ENCODE assay signal across 35 mouse cellular contexts in the genomic region with DNA sequence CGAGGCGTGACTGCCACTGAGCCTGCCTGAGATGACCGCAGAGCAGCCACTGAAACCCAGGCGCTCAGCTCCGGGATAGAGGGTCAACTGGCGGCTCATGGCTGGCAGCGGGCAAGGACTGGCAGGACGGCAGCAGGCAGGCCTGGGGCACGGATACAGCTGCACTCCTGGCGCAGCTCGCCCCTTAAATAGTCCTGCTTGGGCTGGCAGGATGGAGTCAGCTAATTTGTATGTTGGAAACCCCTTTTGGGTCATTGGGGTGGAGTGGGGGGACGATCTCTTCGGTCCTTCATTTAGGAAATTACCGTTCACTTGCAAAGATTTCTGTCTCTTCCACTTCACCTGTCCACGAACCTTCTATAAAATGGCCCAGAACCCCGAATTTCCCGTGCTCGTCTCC. TPM values are rescaled to one million over a fixed set of nuclear protein-coding genes. Genes with fewer than 3 reads are reported as not detected.
"Had no signal": no experiment of that assay in that cellular context is flagged by ENCODE, and none has a peak within 500 bp of the region (broad histone marks: within the 10 kb centered on the region; RNA-seq: fewer than 3 reads in every experiment).

Krt72 (minus strand) TSS at position 101 of the 400 bp plus-strand sequence.

- H3K36me3 ChIP-seq: embryonic facial prominence, embryonic 10.5 days; embryonic facial prominence, embryonic 12.5 days; embryonic facial prominence, embryonic 13.5 days; embryonic facial prominence, embryonic 15.5 days; forebrain, embryonic 10.5 days; forebrain, embryonic 12.5 days; forebrain, embryonic 15.5 days; heart, embryonic 10.5 days had no signal

- H3K4me1 ChIP-seq: embryonic facial prominence, embryonic 10.5 days; embryonic facial prominence, embryonic 12.5 days; embryonic facial prominence, embryonic 13.5 days; embryonic facial prominence, embryonic 15.5 days; heart, embryonic 10.5 days had no signal

- H3K9ac ChIP-seq: embryonic facial prominence, embryonic 12.5 days; embryonic facial prominence, embryonic 13.5 days; embryonic facial prominence, embryonic 15.5 days; forebrain, embryonic 12.5 days; forebrain, embryonic 13.5 days; forebrain, embryonic 15.5 days; forebrain, postnatal 0 days had no signal

- ATAC-seq: forebrain, embryonic 13.5 days; forebrain, embryonic 14.5 days; forebrain, embryonic 15.5 days; forebrain, embryonic 16.5 days; forebrain, postnatal 0 days had no signal

- H3K9me3 ChIP-seq: embryonic facial prominence, embryonic 10.5 days; embryonic facial prominence, embryonic 12.5 days; embryonic facial prominence, embryonic 13.5 days; embryonic facial prominence, embryonic 15.5 days; forebrain, embryonic 10.5 days; forebrain, embryonic 12.5 days; forebrain, embryonic 13.5 days; forebrain, embryonic 15.5 days; heart, embryonic 10.5 days had no signal

- H3K4me3 ChIP-seq: embryonic facial prominence, embryonic 10.5 days; embryonic facial prominence, embryonic 12.5 days; embryonic facial prominence, embryonic 13.5 days; embryonic facial prominence, embryonic 15.5 days; erythroblast, embryonic 14.5 days; forebrain, embryonic 10.5 days; forebrain, embryonic 12.5 days; forebrain, embryonic 13.5 days; forebrain, embryonic 15.5 days; gastrocnemius, adult 2 months; heart, adult 2 months; heart, embryonic 10.5 days had no signal

- H3K27me3 ChIP-seq: embryonic facial prominence, embryonic 12.5 days; embryonic facial prominence, embryonic 13.5 days; embryonic facial prominence, embryonic 15.5 days; forebrain, embryonic 12.5 days; forebrain, embryonic 13.5 days; forebrain, embryonic 15.5 days had no signal

- DNase-seq: cerebellum, postnatal 14 days; cerebellum, postnatal 25 days; cerebellum, postnatal 36 days; embryo, embryonic 11 days; forebrain, postnatal 0 days; gastrocnemius, adult 2 months; gastrocnemius, postnatal 10 days; gastrocnemius, postnatal 14 days; gastrocnemius, postnatal 25 days; gastrocnemius, postnatal 36 days; heart, adult 11 months; heart, adult 18-20 months; heart, adult 2 months had no signal

- H3K27ac ChIP-seq: embryonic facial prominence, embryonic 10.5 days; embryonic facial prominence, embryonic 12.5 days; embryonic facial prominence, embryonic 13.5 days; embryonic facial prominence, embryonic 15.5 days; forebrain, embryonic 10.5 days; forebrain, embryonic 12.5 days; forebrain, embryonic 13.5 days; forebrain, embryonic 15.5 days; gastrocnemius, adult 2 months; heart, adult 2 months; heart, embryonic 10.5 days had no signal

- H3K4me2 ChIP-seq: embryonic facial prominence, embryonic 12.5 days; embryonic facial prominence, embryonic 13.5 days; embryonic facial prominence, embryonic 15.5 days; forebrain, embryonic 12.5 days; forebrain, embryonic 13.5 days; forebrain, embryonic 15.5 days had no signal

RNA-seq across cellular contexts. Expression of gene Krt72, which starts in this region (rescaled TPM):
- total RNA-seq: common myeloid progenitor, adult 5-6 weeks; forebrain, postnatal 0 days; gastrocnemius, adult 18-20 months; gastrocnemius, adult 2 months; gastrocnemius, adult 8-10 months; gastrocnemius, postnatal 10 days; gastrocnemius, postnatal 14 days; gastrocnemius, postnatal 25 days; gastrocnemius, postnatal 36 days; gastrocnemius, postnatal 4 days; granulocyte monocyte progenitor cell, adult 5-6 weeks; heart, adult 18-20 months; heart, adult 2 months; heart, adult 8-10 months had no signal
- polyA plus RNA-seq: cortical plate, adult 2 months; embryonic facial prominence, embryonic 10.5 days; embryonic facial prominence, embryonic 11.5 days; embryonic facial prominence, embryonic 12.5 days; embryonic facial prominence, embryonic 13.5 days; erythroblast, embryonic 14.5 days; forebrain, embryonic 10.5 days; forebrain, embryonic 11.5 days; forebrain, embryonic 12.5 days; forebrain, embryonic 13.5 days; forebrain, embryonic 14.5 days; forebrain, embryonic 15.5 days; forebrain, embryonic 16.5 days; forebrain, postnatal 0 days; gonadal fat pad, adult 2 months; heart, adult 2 months; heart, embryonic 10.5 days had no signal
